Mouse (Mus musculus) embryonic fibroblast, embryonic 13.5 days (primary cell): ENCODE results near the gene Polr3h.

ENCODE experiments used
- CTCF ChIP-seq: IDR thresholded peaks from 2 replicates; pipeline ENCODE4 v1.5.1; 2011; ENCODE audit warnings: mild to moderate bottlenecking, control low read depth, low read length, moderate library complexity, borderline replicate concordance; ENCODE audit not compliant: insufficient read depth
- POLR2A ChIP-seq: IDR thresholded peaks from 2 replicates; pipeline ENCODE4 v1.6.1; 2011; ENCODE audit warnings: low read depth, mild to moderate bottlenecking, control low read depth, low read length, moderate library complexity

GRCm38 (mm10) chr15:81871604-81872261 is 54.3 kb downstream of the Polr3h start, which contains the start of gene Phf5a:
- TF ChIP-seq CTCF (no peak), POLR2A (0 out of 2 replicates have a peak, but pooled peaks have one; percentile 48)
